Mouse (Mus musculus) heart, postnatal 0 days (tissue): ENCODE measurements at regions not wholly inside any gene's neighbourhood (a gene's known extent, or its start where the extent isn't known, plus 50 kb on each side); places are given as distances from the start of the nearest gene placed in this dataset.

ENCODE experiments used
- ATAC-seq: fragments of 200-750 bp; cut with Nextera tagmentation; 2 replicates; pipeline ENCODE4 v1.8.0; 2017; ENCODE audit warnings: low read depth, moderate number of reproducible peaks, moderate library complexity; ENCODE audit not compliant: insufficient read depth
- DNase-seq: peaks from one replicate; pipeline ENCODE4 v3.0.0-alpha.2; 2016; ENCODE audit warnings: low spot score
- H3K27ac ChIP-seq: fragments of 300-500 bp; sonication (generic); 2 replicates; pipeline ENCODE4 v1.5.1; 2014; ENCODE audit warnings: low read depth, mild to moderate bottlenecking
- H3K27me3 ChIP-seq: fragments of 300-500 bp; sonication (generic); 2 replicates; pipeline ENCODE4 v1.6.1; 2014; ENCODE audit warnings: low read length, mixed read lengths; ENCODE audit not compliant: control insufficient read depth, insufficient read depth
- H3K36me3 ChIP-seq: fragments of 300-500 bp; sonication (generic); replicated peaks from 2 replicates; pipeline ENCODE4 v1.6.1; 2014; ENCODE audit warnings: low read length, mixed read lengths; ENCODE audit not compliant: control insufficient read depth, insufficient read depth
- H3K4me1 ChIP-seq: fragments of 300-500 bp; sonication (generic); 2 replicates; pipeline ENCODE4 v1.6.1; 2014; ENCODE audit warnings: antibody characterized with exemption; ENCODE audit not compliant: control insufficient read depth, insufficient read depth
- H3K4me2 ChIP-seq: fragments of 300-500 bp; sonication (generic); 2 replicates; pipeline ENCODE4 v1.6.1; 2014; ENCODE audit warnings: low read depth, mild to moderate bottlenecking, low read length, moderate library complexity
- H3K4me3 ChIP-seq: fragments of 300-500 bp; sonication (generic); 2 replicates; pipeline ENCODE4 v1.5.1; 2014; ENCODE audit warnings: low read depth, low read length
- H3K9ac ChIP-seq: fragments of 300-500 bp; sonication (generic); replicated peaks from 2 replicates; pipeline ENCODE4 v1.6.1; 2014; ENCODE audit warnings: low read depth, low read length, mixed read lengths
- H3K9me3 ChIP-seq: fragments of 300-500 bp; sonication (generic); replicated peaks from 2 replicates; pipeline ENCODE4 v1.6.1; 2016; ENCODE audit warnings: low read length; ENCODE audit not compliant: control insufficient read depth
- CTCF ChIP-seq: IDR thresholded peaks from 2 replicates; pipeline ENCODE4 v1.5.1; 2016; ENCODE audit warnings: antibody characterized with exemption, control low read depth, low read depth
- EP300 ChIP-seq: IDR thresholded peaks from 2 replicates; pipeline ENCODE4 v1.6.1; 2016; ENCODE audit warnings: antibody characterized with exemption, low read depth
- WGBS: fragments of 180-500 bp; shearing (Covaris S2); extraction: QIAGEN DNeasy Blood & Tissue Kit; methylation state at CpG from one replicate; pipeline ENCODE4 v1.1.7; 2014; 5-methylcytosine and 5-hydroxymethylcytosine counted together

GRCm38 (mm10) chr12:92179292-92179691 is 330.3 kb upstream of the Sel1l start:
- no peak overlapping the region for H3K9ac ChIP-seq
- no peak overlapping the region for H3K4me2 ChIP-seq
- 62% methylated on average over 5 of the region's 5 CpGs for WGBS
- no peaks in the 10 kb centered on the region for H3K36me3 ChIP-seq
- no peaks in the 10 kb centered on the region for H3K27me3 ChIP-seq
- ATAC-seq (no peak), DNase-seq (no peak)
- no peaks in the 10 kb centered on the region for H3K9me3 ChIP-seq
- TF ChIP-seq EP300 (no peak), CTCF (no peak)
- no peak overlapping the region for H3K27ac ChIP-seq
- no peaks in the 10 kb centered on the region for H3K4me1 ChIP-seq
- H3K4me3 ChIP-seq = no peak overlapping the region

DNA sequence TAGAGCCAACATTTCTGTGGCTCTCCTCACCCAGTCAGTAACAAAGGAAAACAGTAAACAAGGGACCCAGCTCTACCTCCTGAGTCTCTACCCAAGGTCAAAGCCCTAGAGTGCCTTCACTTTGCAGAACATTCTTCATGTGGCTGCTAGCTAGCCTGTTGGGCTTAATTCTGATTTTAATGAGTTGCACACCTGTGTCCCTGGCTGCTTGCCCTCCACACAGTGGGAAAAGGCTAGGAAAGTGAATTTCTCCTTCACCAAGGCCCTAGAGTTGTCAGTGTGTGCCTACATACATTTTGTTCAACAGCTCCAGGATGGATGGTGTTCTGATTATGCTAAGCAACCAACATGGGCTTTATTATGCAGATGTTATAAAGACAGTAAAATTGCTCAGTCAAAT is 307.8 kb upstream of the Sel1l start:
- Histone ChIP-seq H3K9me3 (no peaks in the 10 kb centered on the region), H3K4me1 (no peaks in the 10 kb centered on the region), H3K4me3 (no peak overlapping the region), H3K4me2 (no peak overlapping the region), H3K9ac (no peak overlapping the region), H3K27me3 (no peaks in the 10 kb centered on the region), H3K27ac (no peak overlapping the region), H3K36me3 (no peaks in the 10 kb centered on the region)
- ATAC-seq (no peak), DNase-seq (no peak)
- TF ChIP-seq CTCF = no peak
- TF ChIP-seq EP300 = no peak

DNA sequence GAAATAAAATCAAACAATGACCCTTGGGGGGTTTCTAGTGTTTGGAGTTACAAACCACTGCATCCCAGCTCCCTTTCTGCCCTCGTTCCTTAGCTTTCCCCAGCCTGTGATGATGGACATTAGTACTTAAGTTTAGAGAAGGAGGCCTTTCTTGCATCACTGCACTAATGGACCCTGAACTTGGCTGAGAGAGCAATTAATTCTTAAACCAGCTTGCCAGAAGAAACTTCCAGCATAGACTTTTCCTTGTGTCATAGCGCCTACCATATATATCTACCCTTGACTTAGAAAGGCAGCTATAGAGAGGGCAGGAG is 303.9 kb upstream of the Sel1l start:
- no peak overlapping the region for H3K9ac ChIP-seq
- no peaks in the 10 kb centered on the region for H3K36me3 ChIP-seq
- H3K4me2 ChIP-seq = no peak overlapping the region
- no peaks in the 10 kb centered on the region for H3K4me1 ChIP-seq
- no peak overlapping the region for H3K27ac ChIP-seq
- DNase-seq = no peak
- no peak overlapping the region for H3K4me3 ChIP-seq
- ATAC-seq = no peak
- TF ChIP-seq EP300 (no peak), CTCF (no peak)
- 78% methylated on average over 2 of the region's 2 CpGs for WGBS
- H3K27me3 ChIP-seq = no peaks in the 10 kb centered on the region
- no peaks in the 10 kb centered on the region for H3K9me3 ChIP-seq

DNA sequence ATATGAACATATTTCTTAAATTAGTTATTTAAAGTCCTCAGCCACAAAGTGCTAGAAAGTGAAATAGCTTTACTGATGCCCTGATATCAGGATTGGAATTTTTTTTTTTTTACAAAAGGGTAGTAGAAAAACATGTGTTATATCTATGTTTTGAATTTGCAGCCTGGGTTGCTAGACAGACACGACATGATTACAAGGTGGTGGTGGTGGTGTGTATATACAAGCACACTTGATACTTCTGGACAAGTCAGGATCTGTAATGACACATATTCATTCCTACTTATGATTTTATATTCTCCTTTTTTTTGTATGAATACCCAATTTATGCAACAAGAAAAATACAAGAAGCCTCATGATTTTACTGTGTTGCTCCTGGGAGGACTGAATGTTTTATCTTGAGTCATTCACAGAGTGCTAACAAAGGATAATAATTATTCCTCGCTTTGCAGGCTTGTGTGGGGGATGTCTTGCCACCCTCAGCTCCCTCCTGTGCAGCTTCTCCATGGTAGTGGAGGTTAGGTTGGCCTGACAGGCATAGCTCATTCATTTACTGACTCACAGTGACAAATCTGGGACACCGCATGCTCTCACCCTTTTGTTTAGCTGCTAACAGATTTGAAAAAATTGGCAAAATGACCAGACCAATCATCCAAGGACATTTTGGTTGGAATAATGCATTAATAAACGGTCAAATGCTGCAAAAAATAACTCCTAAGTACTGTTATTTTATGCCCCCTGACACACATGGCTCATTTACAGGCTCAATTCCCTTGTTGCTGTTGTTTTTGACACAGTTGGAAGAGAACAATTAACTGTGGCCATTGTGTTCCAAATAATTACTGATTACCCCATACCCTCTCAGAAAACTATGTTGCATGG is 303.3 kb upstream of the Sel1l start:
- DNase-seq (no peak), ATAC-seq (no peak)
- TF ChIP-seq EP300 (no peak), CTCF (no peak)
- no peaks in the 10 kb centered on the region for H3K9me3 ChIP-seq
- H3K27me3 ChIP-seq = no peaks in the 10 kb centered on the region
- no peak overlapping the region for H3K9ac ChIP-seq
- no peak overlapping the region for H3K27ac ChIP-seq
- no peaks in the 10 kb centered on the region for H3K4me1 ChIP-seq
- 52% methylated on average over 4 of the region's 4 CpGs for WGBS
- H3K36me3 ChIP-seq = no peaks in the 10 kb centered on the region
- no peak overlapping the region for H3K4me3 ChIP-seq
- H3K4me2 ChIP-seq = no peak overlapping the region

- Histone ChIP-seq H3K27ac (no peak overlapping the region), H3K4me3 (no peak overlapping the region), H3K9ac (no peak overlapping the region), H3K27me3 (no peaks in the 10 kb centered on the region), H3K4me2 (no peak overlapping the region), H3K36me3 (no peaks in the 10 kb centered on the region), H3K9me3 (no peaks in the 10 kb centered on the region), H3K4me1 (peaks cover 5% of the 10 kb centered on the region; the same call in 1 of the 2 replicates)
- ATAC-seq (no peak), DNase-seq (no peak)
- TF ChIP-seq CTCF (no peak), EP300 (no peak)
- 42% methylated on average over 4 of the region's 4 CpGs for WGBS
Observed at GRCm38 (mm10) chr12:92137539-92137938, 288.6 kb upstream of the Sel1l start.

DNA sequence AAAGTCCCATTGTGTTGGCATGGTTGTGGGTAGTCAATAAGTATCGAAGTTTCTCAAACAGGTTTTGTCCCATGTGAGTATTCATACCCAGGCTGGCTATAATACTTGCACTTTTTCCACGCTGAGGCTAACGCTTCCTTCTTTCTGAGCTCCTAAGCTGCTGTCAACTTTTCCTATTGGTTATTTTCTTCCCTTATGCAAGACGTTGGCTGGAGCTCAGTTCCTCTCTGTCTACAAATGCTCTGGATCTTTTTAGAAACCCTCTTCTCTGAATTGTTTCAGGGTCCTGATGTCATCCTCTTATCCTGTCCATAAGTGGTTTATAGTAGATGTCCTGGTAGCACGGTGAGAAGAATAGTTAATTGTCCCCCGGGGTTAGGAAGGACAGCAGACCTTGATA is 278.7 kb upstream of the Sel1l start:
- ATAC-seq (no peak), DNase-seq (no peak)
- H3K27ac ChIP-seq = no peak overlapping the region
- H3K27me3 ChIP-seq = no peaks in the 10 kb centered on the region
- H3K36me3 ChIP-seq = no peaks in the 10 kb centered on the region
- no peaks in the 10 kb centered on the region for H3K9me3 ChIP-seq
- H3K4me2 ChIP-seq = no peak overlapping the region
- no peak overlapping the region for H3K4me3 ChIP-seq
- H3K9ac ChIP-seq = no peak overlapping the region
- TF ChIP-seq EP300 = no peak
- TF ChIP-seq CTCF = no peak
- WGBS = 58% methylated on average over 6 of the region's 6 CpGs
- no peaks in the 10 kb centered on the region for H3K4me1 ChIP-seq
